Mouse (Mus musculus) E14TG2a.4 (cell line): Measurements from ENCODE around the gene Haus4.

Experiments
- CTCF ChIP-seq: conservative IDR thresholded peaks from 2 replicates; pipeline ENCODE4 v1.5.1; 2014; ENCODE audit warnings: low read length
- NANOG ChIP-seq: IDR thresholded peaks from 2 replicates; pipeline ENCODE4 v1.6.1; 2014; ENCODE audit warnings: borderline replicate concordance, low read length, mixed read lengths
- POU5F1 ChIP-seq: IDR thresholded peaks from 2 replicates; pipeline ENCODE4 v1.6.1; 2014; ENCODE audit warnings: low read length, borderline replicate concordance

- no peak for TF ChIP-seq CTCF
- TF ChIP-seq POU5F1: no peak
- TF ChIP-seq NANOG: no peak
These were observed 22.0 kb upstream of the Haus4 start for GRCm38 (mm10) chr14:54576241-54577088.
